Mouse (Mus musculus): ENCODE results near the gene Tnxb. TPM values are rescaled to one million over a fixed set of nuclear protein-coding genes. Genes with fewer than 3 reads are reported as not detected.
A peak's percentile ranks its signal among the peaks of the same experiment; 100 is the strongest.

The Tnxb gene
- total and polyA plus RNA-seq, 2 experiments: 3.5 to 3.6 TPM

GRCm38 (mm10) chr17:34649106-34649864 is 21.1 kb upstream of the Tnxb start:
- no peak overlapping the region for H3K4me3 ChIP-seq (ENCODE audit: insufficient read depth, low read depth, low read length)
- peaks cover 3% of the 10 kb centered on the region; the same call in 1 of the 2 replicates for H3K36me3 ChIP-seq (ENCODE audit: control insufficient read depth, insufficient read depth, low read length)
- H3K27ac ChIP-seq (replicated peaks; ENCODE audit: insufficient read depth, low read depth, low read length): no peak overlapping the region
- no peaks in the 10 kb centered on the region for H3K27me3 ChIP-seq (ENCODE audit: control insufficient read depth, insufficient read depth, low read length)
- no peak for TF ChIP-seq CTCF (IDR thresholded peaks at IDR 0.05; ENCODE audit: low read depth, low read length)
- TF ChIP-seq POLR2A (IDR thresholded peaks at IDR 0.05; ENCODE audit: extremely low read depth, insufficient read depth, low read length): no peak
- WGBS: 85% methylated on average over 18 of the region's 18 CpGs
- H3K79me2 ChIP-seq (ENCODE audit: control insufficient read depth, insufficient read depth, low read length): no peaks in the 10 kb centered on the region; the same call in 1 of the 2 replicates
- peaks cover 12% of the 10 kb centered on the region for H3K4me1 ChIP-seq (ENCODE audit: control insufficient read depth, insufficient read depth, low read length)
- DNase-seq (ENCODE audit: extremely low read depth, low read depth, low spot score): no peak
- H3K9ac ChIP-seq (ENCODE audit: low read depth, low read length): no peak overlapping the region

- WGBS: 96% methylated on average over 14 of the region's 14 CpGs
- Histone ChIP-seq H3K4me1 (ENCODE audit: control insufficient read depth, insufficient read depth, low read length) (peaks cover 9% of the 10 kb centered on the region), H3K27me3 (ENCODE audit: control insufficient read depth, insufficient read depth, low read length) (no peaks in the 10 kb centered on the region), H3K4me3 (ENCODE audit: insufficient read depth, low read depth, low read length) (no peak overlapping the region), H3K36me3 (ENCODE audit: control insufficient read depth, insufficient read depth, low read length) (peaks cover 3% of the 10 kb centered on the region; the same call in 1 of the 2 replicates), H3K9ac (ENCODE audit: low read depth, low read length) (no peak overlapping the region), H3K27ac (replicated peaks; ENCODE audit: insufficient read depth, low read depth, low read length) (no peak overlapping the region), H3K79me2 (ENCODE audit: control insufficient read depth, insufficient read depth, low read length) (no peaks in the 10 kb centered on the region; the same call in 1 of the 2 replicates)
- TF ChIP-seq POLR2A (IDR thresholded peaks at IDR 0.05; ENCODE audit: extremely low read depth, insufficient read depth, low read length): no peak
- no peak for TF ChIP-seq CTCF (IDR thresholded peaks at IDR 0.05; ENCODE audit: low read depth, low read length)
- DNase-seq (ENCODE audit: extremely low read depth, low read depth, low spot score): no peak
Observed at GRCm38 (mm10) chr17:34650781-34651180, 19.6 kb upstream of the Tnxb start.

- H3K79me2 ChIP-seq (ENCODE audit: control insufficient read depth, insufficient read depth, low read length): no peaks in the 10 kb centered on the region
- no peak overlapping the region for H3K9ac ChIP-seq (ENCODE audit: low read depth, low read length)
- no peaks in the 10 kb centered on the region for H3K27me3 ChIP-seq (ENCODE audit: control insufficient read depth, insufficient read depth, low read length)
- WGBS: 62% methylated on average over 19 of the region's 19 CpGs
- H3K36me3 ChIP-seq (ENCODE audit: control insufficient read depth, insufficient read depth, low read length): peaks cover 3% of the 10 kb centered on the region; the same call in 1 of the 2 replicates
- peaks cover 6% of the 10 kb centered on the region; the same call in 1 of the 2 replicates for H3K4me1 ChIP-seq (ENCODE audit: control insufficient read depth, insufficient read depth, low read length)
- H3K4me3 ChIP-seq (ENCODE audit: insufficient read depth, low read depth, low read length): no peak overlapping the region
- TF ChIP-seq CTCF (IDR thresholded peaks at IDR 0.05; ENCODE audit: low read depth, low read length) (peak; percentile 66), POLR2A (IDR thresholded peaks at IDR 0.05; ENCODE audit: extremely low read depth, insufficient read depth, low read length) (no peak)
- no peak for DNase-seq (ENCODE audit: extremely low read depth, low read depth, low spot score)
- no peak overlapping the region for H3K27ac ChIP-seq (replicated peaks; ENCODE audit: insufficient read depth, low read depth, low read length)
Observed at GRCm38 (mm10) chr17:34651507-34652221, 18.7 kb upstream of the Tnxb start.

GRCm38 (mm10) chr17:34652546-34652945 is 17.8 kb upstream of the Tnxb start:
- TF ChIP-seq CTCF (IDR thresholded peaks at IDR 0.05; ENCODE audit: low read depth, low read length) (no peak), POLR2A (IDR thresholded peaks at IDR 0.05; ENCODE audit: extremely low read depth, insufficient read depth, low read length) (no peak)
- Histone ChIP-seq H3K27ac (replicated peaks; ENCODE audit: insufficient read depth, low read depth, low read length) (no peak overlapping the region), H3K36me3 (ENCODE audit: control insufficient read depth, insufficient read depth, low read length) (peaks cover 3% of the 10 kb centered on the region; the same call in 1 of the 2 replicates), H3K4me1 (ENCODE audit: control insufficient read depth, insufficient read depth, low read length) (peaks cover 8% of the 10 kb centered on the region; the same call in 1 of the 2 replicates), H3K9ac (ENCODE audit: low read depth, low read length) (no peak overlapping the region), H3K27me3 (ENCODE audit: control insufficient read depth, insufficient read depth, low read length) (no peaks in the 10 kb centered on the region), H3K79me2 (ENCODE audit: control insufficient read depth, insufficient read depth, low read length) (no peaks in the 10 kb centered on the region), H3K4me3 (ENCODE audit: insufficient read depth, low read depth, low read length) (no peak overlapping the region)
- no peak for DNase-seq (ENCODE audit: extremely low read depth, low read depth, low spot score)
- WGBS: 93% methylated on average over 10 of the region's 10 CpGs

- H3K4me3 ChIP-seq (ENCODE audit: insufficient read depth, low read depth, low read length): no peak overlapping the region
- H3K27ac ChIP-seq (replicated peaks; ENCODE audit: insufficient read depth, low read depth, low read length): no peak overlapping the region
- DNase-seq (ENCODE audit: extremely low read depth, low read depth, low spot score): no peak
- peaks cover 3% of the 10 kb centered on the region; the same call in 1 of the 2 replicates for H3K36me3 ChIP-seq (ENCODE audit: control insufficient read depth, insufficient read depth, low read length)
- peaks cover 5% of the 10 kb centered on the region; the same call in 1 of the 2 replicates for H3K4me1 ChIP-seq (ENCODE audit: control insufficient read depth, insufficient read depth, low read length)
- no peak overlapping the region for H3K9ac ChIP-seq (ENCODE audit: low read depth, low read length)
- TF ChIP-seq CTCF (IDR thresholded peaks at IDR 0.05; ENCODE audit: low read depth, low read length): no peak
- no peak for TF ChIP-seq POLR2A (IDR thresholded peaks at IDR 0.05; ENCODE audit: extremely low read depth, insufficient read depth, low read length)
- H3K79me2 ChIP-seq (ENCODE audit: control insufficient read depth, insufficient read depth, low read length): no peaks in the 10 kb centered on the region
- WGBS: 93% methylated on average over 8 of the region's 8 CpGs
- no peaks in the 10 kb centered on the region for H3K27me3 ChIP-seq (ENCODE audit: control insufficient read depth, insufficient read depth, low read length)
Observed at GRCm38 (mm10) chr17:34652985-34653384, 17.4 kb upstream of the Tnxb start.

All from liver, adult 2 months (tissue).